Mouse (Mus musculus) gastrocnemius, postnatal 4 days (tissue): Measurements from ENCODE around the gene Gm12248. TPM values are rescaled to one million over a fixed set of nuclear protein-coding genes. Genes with fewer than 3 reads are reported as not detected.
"Not testable (repeated sequence)": the region's sequence is repeated elsewhere in the genome, so short reads cannot be mapped to it uniquely, and the experiment has no call there.

Experiments
- DNase-seq, 2 experiments: peaks; one replicate each; pipeline ENCODE4 v3.0.0; 2021 to 2022; ENCODE audit warnings: low spot score in 2 of 2, mixed read lengths in 2 of 2
- total RNA-seq, 2 experiments: library from RNA; stranded (reverse); gene quantifications; 2 replicates each; pipeline ENCODE4 v1.2.3; 2021

The Gm12248 gene
- total RNA-seq, 2 experiments from 2014 or later, result not detected

GRCm38 (mm10) chr11:58102581-58103343 is 9.8 kb upstream of the Gm12248 start:
- no peak for DNase-seq

- DNase-seq, result no peak
Observed at GRCm38 (mm10) chr11:58102146-58102545, 9.2 kb upstream of the Gm12248 start.

GRCm38 (mm10) chr11:58101194-58101720 is 8.3 kb upstream of the Gm12248 start:
- no peak for DNase-seq

- no peak for DNase-seq
Observed at GRCm38 (mm10) chr11:58100006-58100405, 7.1 kb upstream of the Gm12248 start.

GRCm38 (mm10) chr11:58098366-58098720 is 5.4 kb upstream of the Gm12248 start:
- not testable (repeated sequence) for DNase-seq

GRCm38 (mm10) chr11:58097621-58098365 is 4.9 kb upstream of the Gm12248 start:
- DNase-seq, result no peak

- no peak for DNase-seq
Observed at GRCm38 (mm10) chr11:58096821-58097620, 4.1 kb upstream of the Gm12248 start.

GRCm38 (mm10) chr11:58096160-58096559 is 3.2 kb upstream of the Gm12248 start:
- no peak for DNase-seq

- DNase-seq, result no peak
Observed at GRCm38 (mm10) chr11:58095561-58095960, 2.6 kb upstream of the Gm12248 start.

- no peak for DNase-seq
Observed at GRCm38 (mm10) chr11:58094766-58095165, 1.8 kb upstream of the Gm12248 start.

GRCm38 (mm10) chr11:58092541-58092940 is 393 bp downstream of the Gm12248 start:
- DNase-seq, result no peak

GRCm38 (mm10) chr11:58081716-58082115 is 11.2 kb downstream of the Gm12248 start:
- DNase-seq, result no peak

- DNase-seq, result no peak
Observed at GRCm38 (mm10) chr11:58077270-58077669, 15.7 kb downstream of the Gm12248 start.

- DNase-seq, result no peak
Observed at GRCm38 (mm10) chr11:58072978-58073377, 20.0 kb downstream of the Gm12248 start.

- no peak for DNase-seq
Observed at GRCm38 (mm10) chr11:58065025-58065424, 27.9 kb downstream of the Gm12248 start.

GRCm38 (mm10) chr11:58062586-58062985 is 30.3 kb downstream of the Gm12248 start:
- no peak for DNase-seq

- not testable (repeated sequence) for DNase-seq
Observed at GRCm38 (mm10) chr11:58061218-58061617, 31.7 kb downstream of the Gm12248 start.

- DNase-seq, result not testable (repeated sequence)
Observed at GRCm38 (mm10) chr11:58059752-58060151, 33.2 kb downstream of the Gm12248 start.

GRCm38 (mm10) chr11:58057455-58057854 is 35.5 kb downstream of the Gm12248 start:
- DNase-seq, result peak in 1 of 2 experiments; percentile 50

- DNase-seq, result no peak
Observed at GRCm38 (mm10) chr11:58046438-58046837, 46.5 kb downstream of the Gm12248 start.

GRCm38 (mm10) chr11:58042861-58043431 is 50.0 kb downstream of the Gm12248 start:
- DNase-seq, result no peak
